Mouse (Mus musculus): ENCODE results near the gene Ifna16. TPM values are rescaled to one million over a fixed set of nuclear protein-coding genes. Genes with fewer than 3 reads are reported as not detected.

The Ifna16 gene
- total RNA-seq, 2 experiments from 2014 or later = not detected

DNA sequence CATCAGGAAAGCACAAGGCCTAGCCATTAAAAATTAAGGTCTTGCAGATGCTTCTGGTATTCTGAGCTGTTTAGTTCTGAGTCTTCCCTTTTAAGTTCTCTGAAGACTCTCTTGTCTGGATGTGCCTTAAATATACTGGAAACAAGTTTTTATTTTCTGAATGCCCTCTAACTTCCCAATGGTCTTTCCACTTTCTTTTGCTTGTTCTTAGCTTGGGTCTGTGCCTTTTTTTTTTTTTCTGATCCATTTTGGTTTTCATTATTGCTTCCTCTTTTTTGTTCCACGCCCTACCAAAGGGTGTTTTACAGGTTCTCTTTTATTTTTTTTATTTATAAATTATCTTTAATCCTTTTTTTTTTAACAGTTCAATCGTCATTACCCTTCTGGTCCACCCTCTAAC lies 32.4 kb downstream of the Ifna16 start, which contains the start of gene Ifna13:
Ifna13 (minus strand) TSS at position 101 of the 400 bp plus-strand sequence.
- ATAC-seq (replicated peaks; ENCODE audit: poor library complexity) = no peak

DNA sequence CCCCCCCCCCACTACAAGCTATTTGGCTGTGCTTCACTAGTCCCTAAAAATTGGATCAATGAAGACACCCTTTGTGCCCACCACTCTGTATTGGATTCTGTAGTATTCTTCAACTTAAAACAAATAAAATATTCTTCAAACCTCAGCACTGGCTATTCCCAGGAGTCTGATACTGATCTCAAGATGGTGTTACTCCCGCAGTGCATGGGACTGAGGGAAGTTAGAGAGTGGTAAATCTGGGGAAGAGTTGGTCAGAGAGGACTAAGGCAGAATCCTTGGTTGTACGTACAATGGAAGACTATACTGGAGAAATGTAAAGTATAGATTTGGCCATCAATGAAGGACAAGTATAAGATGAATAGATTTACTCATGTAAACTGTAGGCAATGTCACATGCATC lies 34.2 kb downstream of the Ifna16 start:
- no peak for ATAC-seq (replicated peaks; ENCODE audit: poor library complexity)

DNA sequence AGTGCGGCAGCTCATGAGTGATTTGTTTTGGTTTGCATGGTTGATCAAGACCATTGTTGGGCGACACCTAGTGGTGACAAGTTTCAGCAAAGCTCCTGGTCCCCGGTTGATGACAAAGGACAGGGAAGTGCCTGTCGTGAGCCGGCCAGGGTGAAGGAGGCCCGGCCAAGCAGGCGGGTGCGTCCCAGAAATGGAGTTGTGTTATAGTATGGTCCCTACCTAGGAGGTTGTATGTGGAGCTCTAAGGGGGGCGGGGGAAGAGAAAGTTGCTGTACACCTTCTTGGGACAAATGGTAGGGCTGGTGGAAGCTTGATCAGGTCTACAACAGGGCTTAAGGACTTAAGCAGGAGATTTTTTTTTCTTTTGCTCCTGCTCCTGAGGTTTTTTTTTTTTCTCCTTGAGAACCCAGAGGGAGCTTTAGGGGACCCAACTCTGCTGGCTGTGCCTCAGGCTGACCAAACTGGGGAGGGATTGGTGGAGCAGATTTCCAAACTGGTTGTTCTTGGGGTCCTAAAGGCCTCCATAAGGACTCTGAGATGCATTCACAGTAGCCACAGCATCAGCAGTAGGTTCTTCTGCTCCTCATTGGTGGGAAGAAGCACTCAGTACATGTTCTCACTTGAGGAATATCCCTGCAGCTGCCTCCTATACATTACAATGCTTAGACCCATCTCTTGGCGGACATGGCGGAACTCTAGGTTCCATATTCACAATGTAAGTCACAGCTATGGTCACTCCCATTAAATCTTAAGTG lies 35.5 kb downstream of the Ifna16 start:
- peak; percentile 88 for ATAC-seq (replicated peaks; ENCODE audit: poor library complexity)

DNA sequence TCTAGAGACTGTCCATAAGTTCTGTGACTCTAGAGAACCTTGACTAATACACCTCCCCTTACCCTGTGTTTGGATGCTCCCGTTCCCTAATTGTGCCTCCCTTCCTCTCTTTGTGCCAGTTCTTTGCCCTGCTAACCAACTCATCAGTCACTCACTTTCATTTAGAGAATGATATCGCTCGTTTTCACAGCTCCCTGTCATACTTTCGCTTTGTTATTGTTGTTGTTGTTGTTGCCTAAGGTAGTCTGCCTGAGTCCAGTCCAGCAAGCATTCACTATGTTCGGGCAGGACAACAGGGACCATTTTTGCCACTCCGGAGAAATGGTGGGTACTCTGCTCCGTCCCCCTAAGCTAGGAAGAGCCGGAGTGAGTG lies 36.0 kb downstream of the Ifna16 start:
- no peak for ATAC-seq (replicated peaks; ENCODE audit: poor library complexity)

DNA sequence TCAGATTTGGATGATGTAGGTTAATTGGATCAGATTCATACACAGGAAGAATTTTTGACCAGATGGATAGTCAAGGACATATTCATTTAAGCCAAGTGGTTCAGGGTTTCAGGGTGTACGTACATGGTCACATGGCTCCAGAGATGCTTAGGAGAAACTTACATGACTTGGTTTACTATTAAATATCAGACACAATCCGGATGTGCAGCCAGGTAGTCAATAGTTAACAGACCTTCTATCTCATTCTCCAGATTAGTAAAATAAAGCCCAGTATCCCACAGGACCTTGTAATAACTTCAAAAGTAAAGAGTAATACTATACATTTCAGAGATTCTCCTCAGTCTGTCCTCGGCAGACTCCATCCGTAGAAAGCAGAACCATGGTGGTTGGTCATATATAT lies 42.4 kb downstream of the Ifna16 start, which contains the start of gene C87499:
C87499 (minus strand) TSS at position 101 of the 400 bp plus-strand sequence.
- no peak for ATAC-seq (replicated peaks; ENCODE audit: poor library complexity)

Other genes with a start within 250 kb of the Ifna16 start
Only the 30 nearest of the 33 such genes appear.
- gene Ifnb1, start 154.2 kb downstream of the Ifna16 start, total RNA-seq (2015) = 0.95 TPM in 1 of 2 replicates, not detected in the other
- not detected in 2 replicates for gene Ifnb1, start 154.2 kb downstream of the Ifna16 start, total RNA-seq (2017)
- gene Ifna15, start 118.7 kb downstream of the Ifna16 start, total RNA-seq (2015) = not detected in 2 replicates
- not detected in 2 replicates for gene Ifna15, start 118.7 kb downstream of the Ifna16 start, total RNA-seq (2017)
- gene Ifna14, start 105.1 kb downstream of the Ifna16 start, total RNA-seq (2015) = not detected in 2 replicates
- not detected in 2 replicates for gene Ifna14, start 105.1 kb downstream of the Ifna16 start, total RNA-seq (2017)
- gene Ifna9, start 84.5 kb downstream of the Ifna16 start, total RNA-seq (2015) = not detected in 2 replicates
- not detected in 2 replicates for gene Ifna9, start 84.5 kb downstream of the Ifna16 start, total RNA-seq (2017)
- not detected in 2 replicates for gene Ifna12, start 73.5 kb downstream of the Ifna16 start, total RNA-seq (2015)
- gene Ifna12, start 73.5 kb downstream of the Ifna16 start, total RNA-seq (2017) = not detected in 2 replicates
- gene C87499, start 42.5 kb downstream of the Ifna16 start, total RNA-seq (2015) = not detected in 2 replicates
- not detected in 2 replicates for gene C87499, start 42.5 kb downstream of the Ifna16 start, total RNA-seq (2017)
- not detected in 2 replicates for gene Ifna13, start 32.5 kb downstream of the Ifna16 start, total RNA-seq (2015)
- 0.20 and 0.29 TPM in 2 replicates for gene Ifna13, start 32.5 kb downstream of the Ifna16 start, total RNA-seq (2017)
- not detected in 2 replicates for gene Ifna2, start 7.0 kb upstream of the Ifna16 start, total RNA-seq (2015)
- not detected in 2 replicates for gene Ifna2, start 7.0 kb upstream of the Ifna16 start, total RNA-seq (2017)
- gene Ifnab, start 14.4 kb upstream of the Ifna16 start, total RNA-seq (2015) = not detected in 2 replicates
- not detected in 2 replicates for gene Ifnab, start 14.4 kb upstream of the Ifna16 start, total RNA-seq (2017)
- 0.56 TPM in 1 of 2 replicates, not detected in the other for gene Gm26566, start 44.9 kb upstream of the Ifna16 start, total RNA-seq (2015)
- gene Gm26566, start 44.9 kb upstream of the Ifna16 start, total RNA-seq (2017) = 1.2 and 1.5 TPM in 2 replicates
- 48.8 and 49.8 TPM in 2 replicates for gene Klhl9, start 45.5 kb upstream of the Ifna16 start, total RNA-seq (2015)
- 70.2 and 85.6 TPM in 2 replicates for gene Klhl9, start 45.5 kb upstream of the Ifna16 start, total RNA-seq (2017)
- not detected in 2 replicates for gene Gm13271, start 77.9 kb upstream of the Ifna16 start, total RNA-seq (2015)
- not detected in 2 replicates for gene Gm13271, start 77.9 kb upstream of the Ifna16 start, total RNA-seq (2017)
- gene Gm13283, start 83.2 kb upstream of the Ifna16 start, total RNA-seq (2015) = not detected in 2 replicates
- gene Gm13283, start 83.2 kb upstream of the Ifna16 start, total RNA-seq (2017) = 0.67 and 0.68 TPM in 2 replicates
- gene Gm13290, start 96.9 kb upstream of the Ifna16 start, total RNA-seq (2015) = not detected in 2 replicates
- not detected in 2 replicates for gene Gm13290, start 96.9 kb upstream of the Ifna16 start, total RNA-seq (2017)
- gene Gm13289, start 100.0 kb upstream of the Ifna16 start, total RNA-seq (2015) = not detected in 2 replicates
- not detected in 2 replicates for gene Gm13289, start 100.0 kb upstream of the Ifna16 start, total RNA-seq (2017)
- 0.49 TPM in 1 of 2 replicates, not detected in the other for gene Gm13272, start 102.9 kb upstream of the Ifna16 start, total RNA-seq (2015)
- not detected in 2 replicates for gene Gm13272, start 102.9 kb upstream of the Ifna16 start, total RNA-seq (2017)
- 0.25 TPM in 1 of 2 replicates, not detected in the other for gene Ifnz, start 105.2 kb upstream of the Ifna16 start, total RNA-seq (2015)
- gene Ifnz, start 105.2 kb upstream of the Ifna16 start, total RNA-seq (2017) = not detected in 2 replicates
- gene Gm13276, start 108.8 kb upstream of the Ifna16 start, total RNA-seq (2015) = not detected in 2 replicates
- not detected in 2 replicates for gene Gm13276, start 108.8 kb upstream of the Ifna16 start, total RNA-seq (2017)
- not detected in 2 replicates for gene Gm13277, start 111.7 kb upstream of the Ifna16 start, total RNA-seq (2015)
- not detected in 2 replicates for gene Gm13277, start 111.7 kb upstream of the Ifna16 start, total RNA-seq (2017)
- gene Gm13278, start 114.6 kb upstream of the Ifna16 start, total RNA-seq (2015) = not detected in 2 replicates
- gene Gm13278, start 114.6 kb upstream of the Ifna16 start, total RNA-seq (2017) = not detected in 2 replicates
- gene Gm13275, start 117.6 kb upstream of the Ifna16 start, total RNA-seq (2015) = not detected in 2 replicates
- gene Gm13275, start 117.6 kb upstream of the Ifna16 start, total RNA-seq (2017) = not detected in 2 replicates
- not detected in 2 replicates for gene Gm13279, start 120.5 kb upstream of the Ifna16 start, total RNA-seq (2015)
- not detected in 2 replicates for gene Gm13279, start 120.5 kb upstream of the Ifna16 start, total RNA-seq (2017)
- not detected in 2 replicates for gene Gm13285, start 122.7 kb upstream of the Ifna16 start, total RNA-seq (2015)
- gene Gm13285, start 122.7 kb upstream of the Ifna16 start, total RNA-seq (2017) = not detected in 2 replicates
- gene Gm13287, start 126.3 kb upstream of the Ifna16 start, total RNA-seq (2015) = not detected in 2 replicates
- not detected in 2 replicates for gene Gm13287, start 126.3 kb upstream of the Ifna16 start, total RNA-seq (2017)
- 0.07 TPM in 1 of 2 replicates, not detected in the other for gene Gm13288, start 128.6 kb upstream of the Ifna16 start, total RNA-seq (2015)
- 0.07 and 0.12 TPM in 2 replicates for gene Gm13288, start 128.6 kb upstream of the Ifna16 start, total RNA-seq (2017)
- gene Ifna7, start 139.3 kb upstream of the Ifna16 start, total RNA-seq (2015) = not detected in 2 replicates
- not detected in 2 replicates for gene Ifna7, start 139.3 kb upstream of the Ifna16 start, total RNA-seq (2017)
- gene Ifna11, start 143.0 kb upstream of the Ifna16 start, total RNA-seq (2015) = not detected in 2 replicates
- gene Ifna11, start 143.0 kb upstream of the Ifna16 start, total RNA-seq (2017) = not detected in 2 replicates
- gene Ifna6, start 150.5 kb upstream of the Ifna16 start, total RNA-seq (2015) = not detected in 2 replicates
- not detected in 2 replicates for gene Ifna6, start 150.5 kb upstream of the Ifna16 start, total RNA-seq (2017)
- gene Ifna5, start 158.6 kb upstream of the Ifna16 start, total RNA-seq (2015) = not detected in 2 replicates
- not detected in 2 replicates for gene Ifna5, start 158.6 kb upstream of the Ifna16 start, total RNA-seq (2017)
- gene Ifna4, start 164.9 kb upstream of the Ifna16 start, total RNA-seq (2015) = not detected in 2 replicates
- gene Ifna4, start 164.9 kb upstream of the Ifna16 start, total RNA-seq (2017) = not detected in 2 replicates